Mouse (Mus musculus) erythroblast, embryonic 14.5 days (primary cell): ENCODE data around the gene Amn1.

Experiments used
- GATA1 ChIP-seq: IDR thresholded peaks from 2 replicates; pipeline ENCODE4 v1.6.1; 2012; ENCODE audit warnings: low read length, inconsistent platforms, mixed read lengths
- TAL1 ChIP-seq: IDR thresholded peaks from 3 replicates; pipeline ENCODE4 v1.6.1; 2012; ENCODE audit warnings: low read length, inconsistent platforms, mixed read lengths

GRCm38 (mm10) chr6:149139471-149139870 lies 49.0 kb downstream of the Amn1 start, which contains the start of gene Etfbkmt:
- TF ChIP-seq GATA1 (no peak), TAL1 (no peak)
